Mouse (Mus musculus): ENCODE results near the gene Ablim2. TPM values are rescaled to one million over a fixed set of nuclear protein-coding genes. Genes with fewer than 3 reads are reported as not detected.

The Ablim2 gene
- polyA plus RNA-seq, 1 experiment = 4.5 TPM

DNA sequence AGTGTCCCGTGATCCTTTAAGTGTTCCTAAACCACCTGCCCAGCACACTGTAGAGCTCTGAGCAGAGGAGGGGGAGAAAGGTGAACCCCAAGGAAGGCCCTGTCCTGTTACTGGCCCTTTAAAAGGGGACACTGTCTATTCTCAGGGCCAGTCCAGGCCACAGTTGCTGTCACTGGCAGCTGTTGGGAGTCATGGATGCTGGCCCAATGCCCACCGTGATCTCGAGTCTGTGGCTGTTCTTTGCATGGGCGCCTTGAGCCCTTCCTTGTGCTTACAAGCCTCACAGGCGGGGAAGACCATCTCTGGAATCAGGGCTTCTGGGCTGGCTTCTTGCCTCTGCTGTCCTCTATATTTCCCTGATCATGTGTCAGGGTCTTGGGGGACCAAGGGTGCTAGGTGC is 4.7 kb downstream of the Ablim2 start:
- 80% methylated on average over 5 of the region's 5 CpGs for WGBS
- H3K36me3 ChIP-seq (ENCODE audit: control insufficient read depth, insufficient read depth, low read length) = no peaks in the 10 kb centered on the region
- DNase-seq = no peak
- no peaks in the 10 kb centered on the region; the same call in 1 of the 2 replicates for H3K27me3 ChIP-seq (ENCODE audit: control insufficient read depth, insufficient read depth, low read length)
- peaks cover 20% of the 10 kb centered on the region for H3K4me1 ChIP-seq (replicated peaks; ENCODE audit: control insufficient read depth, insufficient read depth, low read length)
- no peak overlapping the region for H3K27ac ChIP-seq (ENCODE audit: control insufficient read depth, insufficient read depth, low read length)
- no peak for TF ChIP-seq CTCF (IDR thresholded peaks at IDR 0.05; ENCODE audit: borderline replicate concordance, control insufficient read depth, extremely low read depth, insufficient read depth, low read length, poor library complexity)
- no peak for TF ChIP-seq POLR2A (IDR thresholded peaks at IDR 0.05; ENCODE audit: control insufficient read depth, extremely low read depth, insufficient read depth, low read length, poor library complexity)
- no peak overlapping the region for H3K4me3 ChIP-seq (ENCODE audit: control insufficient read depth, insufficient read depth, low read length)

DNA sequence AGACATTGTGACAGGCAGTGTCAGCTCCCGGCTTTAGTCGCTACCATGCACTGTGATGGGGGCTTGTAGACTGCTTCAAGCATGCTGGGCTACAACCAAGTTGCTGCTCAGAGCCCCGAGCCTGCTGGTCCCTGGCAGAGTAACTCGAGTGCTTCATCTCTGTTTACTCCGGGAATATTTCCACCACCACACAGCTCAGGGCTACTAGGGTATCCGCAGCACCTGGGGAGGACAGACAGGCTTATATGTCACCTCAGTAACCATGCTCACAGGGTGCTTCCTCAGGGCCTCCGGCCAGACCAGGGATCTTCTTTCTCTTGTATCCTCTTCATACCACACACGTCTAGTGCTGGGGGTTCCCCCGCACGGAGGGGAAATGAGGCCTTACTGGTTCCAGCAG is 5.2 kb downstream of the Ablim2 start:
- no peaks in the 10 kb centered on the region; the same call in 1 of the 2 replicates for H3K27me3 ChIP-seq (ENCODE audit: control insufficient read depth, insufficient read depth, low read length)
- H3K27ac ChIP-seq (ENCODE audit: control insufficient read depth, insufficient read depth, low read length) = no peak overlapping the region
- H3K4me1 ChIP-seq (replicated peaks; ENCODE audit: control insufficient read depth, insufficient read depth, low read length) = peaks cover 20% of the 10 kb centered on the region
- DNase-seq = no peak
- no peaks in the 10 kb centered on the region for H3K36me3 ChIP-seq (ENCODE audit: control insufficient read depth, insufficient read depth, low read length)
- H3K4me3 ChIP-seq (ENCODE audit: control insufficient read depth, insufficient read depth, low read length) = no peak overlapping the region
- TF ChIP-seq CTCF (IDR thresholded peaks at IDR 0.05; ENCODE audit: borderline replicate concordance, control insufficient read depth, extremely low read depth, insufficient read depth, low read length, poor library complexity) (no peak), POLR2A (IDR thresholded peaks at IDR 0.05; ENCODE audit: control insufficient read depth, extremely low read depth, insufficient read depth, low read length, poor library complexity) (no peak)
- 72% methylated on average over 10 of the region's 10 CpGs for WGBS

DNA sequence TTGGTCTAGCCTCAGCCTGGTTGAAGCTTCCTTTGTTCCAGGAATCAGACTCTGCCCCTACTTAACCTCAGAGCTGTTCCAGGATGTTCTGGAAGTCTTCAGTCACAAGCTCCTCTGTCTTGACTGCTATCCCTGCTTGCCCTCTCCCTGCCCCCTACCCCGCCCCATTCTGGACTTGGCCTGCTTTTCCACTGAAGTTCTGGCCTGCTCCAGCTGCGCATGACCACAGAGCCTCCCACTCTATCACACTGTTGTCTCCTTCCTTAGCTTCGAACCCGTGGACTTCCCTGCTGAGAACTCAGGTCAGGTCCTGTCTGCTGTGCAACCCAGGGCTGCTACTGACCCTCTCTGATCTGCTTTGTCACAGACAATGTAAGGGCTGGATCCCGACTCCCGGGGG is 8.2 kb downstream of the Ablim2 start:
- Histone ChIP-seq H3K27ac (ENCODE audit: control insufficient read depth, insufficient read depth, low read length) (no peak overlapping the region), H3K27me3 (ENCODE audit: control insufficient read depth, insufficient read depth, low read length) (no peaks in the 10 kb centered on the region), H3K4me1 (replicated peaks; ENCODE audit: control insufficient read depth, insufficient read depth, low read length) (peaks cover 15% of the 10 kb centered on the region), H3K36me3 (ENCODE audit: control insufficient read depth, insufficient read depth, low read length) (no peaks in the 10 kb centered on the region), H3K4me3 (ENCODE audit: control insufficient read depth, insufficient read depth, low read length) (no peak overlapping the region)
- DNase-seq = no peak
- 84% methylated on average over 6 of the region's 6 CpGs for WGBS
- TF ChIP-seq CTCF (IDR thresholded peaks at IDR 0.05; ENCODE audit: borderline replicate concordance, control insufficient read depth, extremely low read depth, insufficient read depth, low read length, poor library complexity) = no peak

DNA sequence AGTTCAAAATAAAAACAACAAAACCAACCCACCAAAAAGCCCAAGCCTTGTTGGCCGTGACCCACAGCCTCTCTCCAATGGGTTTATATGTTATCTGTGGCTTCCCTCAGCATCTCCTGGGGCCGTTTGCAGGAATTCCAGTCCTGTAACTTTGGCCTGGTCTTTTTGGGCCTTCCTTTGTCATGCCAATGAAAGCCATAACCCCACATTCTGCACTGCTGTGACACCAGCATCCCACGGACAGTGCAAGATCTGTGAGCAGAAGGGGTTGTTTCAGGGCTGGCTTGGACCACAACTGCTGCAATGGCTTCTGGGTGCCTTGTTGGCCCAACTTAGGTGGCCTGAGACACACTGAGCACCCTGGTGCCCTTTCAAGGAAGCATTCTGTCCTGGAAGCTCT is 10.8 kb downstream of the Ablim2 start:
- WGBS = 81% methylated on average over 3 of the region's 3 CpGs
- Histone ChIP-seq H3K36me3 (ENCODE audit: control insufficient read depth, insufficient read depth, low read length) (no peaks in the 10 kb centered on the region), H3K4me1 (replicated peaks; ENCODE audit: control insufficient read depth, insufficient read depth, low read length) (peaks cover 24% of the 10 kb centered on the region), H3K27me3 (ENCODE audit: control insufficient read depth, insufficient read depth, low read length) (no peaks in the 10 kb centered on the region), H3K4me3 (ENCODE audit: control insufficient read depth, insufficient read depth, low read length) (no peak overlapping the region), H3K27ac (ENCODE audit: control insufficient read depth, insufficient read depth, low read length) (no peak overlapping the region)
- DNase-seq = no peak
- TF ChIP-seq CTCF (IDR thresholded peaks at IDR 0.05; ENCODE audit: borderline replicate concordance, control insufficient read depth, extremely low read depth, insufficient read depth, low read length, poor library complexity) = no peak

DNA sequence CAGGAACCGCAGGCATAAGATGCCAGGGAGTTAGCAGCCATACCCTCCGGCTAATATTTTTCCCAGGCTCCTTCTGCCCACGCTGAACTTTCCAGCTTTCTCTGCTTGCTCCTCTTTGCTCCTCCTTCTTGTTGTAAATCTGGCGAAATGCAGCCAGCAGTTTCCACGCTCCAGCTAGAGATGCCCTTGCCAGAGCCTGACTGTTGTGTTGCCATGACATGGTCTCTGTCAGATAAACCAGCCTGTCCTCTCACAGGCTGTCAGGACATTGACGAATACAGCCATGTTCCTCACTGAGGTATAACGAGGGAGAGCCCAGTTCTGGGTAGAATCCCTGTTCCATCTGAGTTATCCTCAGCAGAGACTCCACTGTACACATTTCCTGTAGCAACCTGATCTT is 11.3 kb downstream of the Ablim2 start:
- Histone ChIP-seq H3K4me3 (ENCODE audit: control insufficient read depth, insufficient read depth, low read length) (no peak overlapping the region), H3K27ac (ENCODE audit: control insufficient read depth, insufficient read depth, low read length) (no peak overlapping the region), H3K27me3 (ENCODE audit: control insufficient read depth, insufficient read depth, low read length) (no peaks in the 10 kb centered on the region), H3K36me3 (ENCODE audit: control insufficient read depth, insufficient read depth, low read length) (no peaks in the 10 kb centered on the region), H3K4me1 (replicated peaks; ENCODE audit: control insufficient read depth, insufficient read depth, low read length) (peaks cover 28% of the 10 kb centered on the region)
- no peak for TF ChIP-seq POLR2A (IDR thresholded peaks at IDR 0.05; ENCODE audit: control insufficient read depth, extremely low read depth, insufficient read depth, low read length, poor library complexity)
- TF ChIP-seq CTCF (IDR thresholded peaks at IDR 0.05; ENCODE audit: borderline replicate concordance, control insufficient read depth, extremely low read depth, insufficient read depth, low read length, poor library complexity) = no peak
- 93% methylated on average over 7 of the region's 7 CpGs for WGBS
- no peak for DNase-seq

DNA sequence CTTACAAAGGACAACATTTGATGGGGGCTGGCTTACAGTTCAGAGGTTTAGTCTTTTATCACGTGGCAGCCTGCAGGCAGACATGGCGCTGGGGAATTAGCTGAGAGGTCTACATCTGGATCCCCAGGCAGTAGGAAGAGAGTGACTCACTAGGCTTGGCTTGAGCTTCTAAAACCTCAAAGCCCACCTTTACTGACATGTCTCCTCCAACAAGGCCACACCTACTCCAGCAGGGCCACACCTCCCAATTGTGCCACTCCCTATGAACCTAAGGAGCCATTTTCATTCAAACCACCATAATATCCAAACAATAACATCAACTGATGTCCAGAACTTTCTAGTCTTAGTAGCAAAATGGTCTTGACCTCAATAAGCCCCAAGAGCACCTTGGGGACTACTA is 12.6 kb downstream of the Ablim2 start:
- no peak overlapping the region for H3K27ac ChIP-seq (ENCODE audit: control insufficient read depth, insufficient read depth, low read length)
- H3K4me1 ChIP-seq (replicated peaks; ENCODE audit: control insufficient read depth, insufficient read depth, low read length) = peaks cover 35% of the 10 kb centered on the region
- WGBS = 95% methylated on average over 2 of the region's 2 CpGs
- H3K4me3 ChIP-seq (ENCODE audit: control insufficient read depth, insufficient read depth, low read length) = no peak overlapping the region
- TF ChIP-seq POLR2A (IDR thresholded peaks at IDR 0.05; ENCODE audit: control insufficient read depth, extremely low read depth, insufficient read depth, low read length, poor library complexity) (no peak), CTCF (IDR thresholded peaks at IDR 0.05; ENCODE audit: borderline replicate concordance, control insufficient read depth, extremely low read depth, insufficient read depth, low read length, poor library complexity) (no peak)
- no peak for DNase-seq
- no peaks in the 10 kb centered on the region for H3K36me3 ChIP-seq (ENCODE audit: control insufficient read depth, insufficient read depth, low read length)
- no peaks in the 10 kb centered on the region for H3K27me3 ChIP-seq (ENCODE audit: control insufficient read depth, insufficient read depth, low read length)

DNA sequence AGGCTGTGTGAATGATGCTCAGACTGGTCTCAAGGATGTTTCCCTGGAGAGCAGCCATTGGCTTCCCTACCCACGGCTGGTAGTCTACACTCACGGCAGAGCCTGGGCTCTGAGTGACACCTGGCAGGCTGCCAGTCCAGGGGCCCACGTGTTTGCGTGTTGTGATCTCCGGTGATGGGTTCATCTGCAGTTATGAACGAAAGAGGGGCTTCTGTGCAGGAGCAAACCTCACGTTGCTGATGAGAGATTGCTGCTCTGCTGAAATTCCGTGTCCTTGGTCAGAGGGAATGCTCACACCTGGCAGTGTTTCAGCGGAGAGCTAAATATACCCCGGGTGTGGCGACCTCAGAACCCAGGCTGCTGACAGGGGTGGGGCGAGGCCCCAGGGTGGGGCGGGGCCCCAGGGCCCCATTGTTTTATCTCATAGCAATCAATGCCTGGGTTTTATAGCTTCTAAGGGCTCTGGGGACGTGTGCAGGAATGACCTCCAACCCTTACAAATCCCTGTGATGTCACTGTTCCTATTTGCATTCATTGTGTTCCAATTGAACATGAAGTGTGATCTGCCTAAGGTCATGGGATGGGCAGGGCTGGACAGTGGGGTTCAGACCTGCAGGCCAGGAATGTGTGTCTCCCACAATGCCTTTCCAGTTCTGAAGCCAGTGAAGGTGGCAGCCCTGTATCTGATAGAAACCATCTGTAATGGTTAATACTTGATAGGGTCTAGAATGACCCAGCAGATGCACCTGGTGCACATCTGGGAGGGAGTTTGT is 13.4 kb downstream of the Ablim2 start:
- WGBS = 20% methylated on average over 14 of the region's 14 CpGs
- no peaks in the 10 kb centered on the region for H3K36me3 ChIP-seq (ENCODE audit: control insufficient read depth, insufficient read depth, low read length)
- no peaks in the 10 kb centered on the region for H3K27me3 ChIP-seq (ENCODE audit: control insufficient read depth, insufficient read depth, low read length)
- no peak overlapping the region for H3K27ac ChIP-seq (ENCODE audit: control insufficient read depth, insufficient read depth, low read length)
- TF ChIP-seq CTCF (IDR thresholded peaks at IDR 0.05; ENCODE audit: borderline replicate concordance, control insufficient read depth, extremely low read depth, insufficient read depth, low read length, poor library complexity) (no peak), POLR2A (IDR thresholded peaks at IDR 0.05; ENCODE audit: control insufficient read depth, extremely low read depth, insufficient read depth, low read length, poor library complexity) (no peak)
- peaks cover 32% of the 10 kb centered on the region for H3K4me1 ChIP-seq (replicated peaks; ENCODE audit: control insufficient read depth, insufficient read depth, low read length)
- no peak overlapping the region for H3K4me3 ChIP-seq (ENCODE audit: control insufficient read depth, insufficient read depth, low read length)
- DNase-seq = no peak
